Mouse (Mus musculus): Measurements from ENCODE around the gene Il13ra1.

GRCm38 (mm10) chrX:36150100-36150499 is 38.2 kb downstream of the Il13ra1 start:
- TF ChIP-seq POLR2A (IDR thresholded peaks at IDR 0.05; ENCODE audit: insufficient read depth, low read depth, low read length): no peak
- no peak for TF ChIP-seq EP300 (IDR thresholded peaks at IDR 0.05; ENCODE audit: insufficient read depth, low read depth, low read length)
